Mouse (Mus musculus): ENCODE data around the gene Lhfpl3. TPM values are rescaled to one million over a fixed set of nuclear protein-coding genes. Genes with fewer than 3 reads are reported as not detected.

The Lhfpl3 gene
- polyA plus RNA-seq, 1 experiment from 2014 or later, result 0.11 TPM

- ATAC-seq (ENCODE audit: insufficient read depth) (no peak), DNase-seq (no peak)
- TF ChIP-seq CTCF (IDR thresholded peaks at IDR 0.05; ENCODE audit: low read depth), result no peak
- Histone ChIP-seq H3K36me3 (ENCODE audit: insufficient read depth) (no peaks in the 10 kb centered on the region), H3K27ac (ENCODE audit: low read depth) (no peak overlapping the region), H3K9ac (no peak overlapping the region), H3K9me3 (ENCODE audit: low read depth, low read length) (no peaks in the 10 kb centered on the region), H3K4me2 (no peak overlapping the region), H3K27me3 (ENCODE audit: insufficient read depth, low read length) (no peaks in the 10 kb centered on the region), H3K4me1 (ENCODE audit: insufficient read depth) (no peaks in the 10 kb centered on the region), H3K4me3 (ENCODE audit: low read depth, low read length) (no peak overlapping the region)
- 57% methylated on average over 3 of the region's 3 CpGs for WGBS
These were observed 527.5 kb downstream of the Lhfpl3 start for GRCm38 (mm10) chr5:23273309-23273708.

- H3K36me3 ChIP-seq (ENCODE audit: insufficient read depth), result no peaks in the 10 kb centered on the region
- no peak overlapping the region for H3K4me2 ChIP-seq
- no peak for DNase-seq
- H3K27ac ChIP-seq (ENCODE audit: low read depth), result no peak overlapping the region
- ATAC-seq (ENCODE audit: insufficient read depth), result no peak
- WGBS, result 85% methylated on average over 7 of the region's 7 CpGs
- H3K27me3 ChIP-seq (ENCODE audit: insufficient read depth, low read length), result no peaks in the 10 kb centered on the region
- no peak overlapping the region for H3K4me3 ChIP-seq (ENCODE audit: low read depth, low read length)
- TF ChIP-seq CTCF (IDR thresholded peaks at IDR 0.05; ENCODE audit: low read depth), result no peak
- H3K9ac ChIP-seq, result no peak overlapping the region
- H3K9me3 ChIP-seq (ENCODE audit: low read depth, low read length), result no peaks in the 10 kb centered on the region
- H3K4me1 ChIP-seq (ENCODE audit: insufficient read depth), result no peaks in the 10 kb centered on the region
These were observed 533.5 kb downstream of the Lhfpl3 start for GRCm38 (mm10) chr5:23279364-23279763.

GRCm38 (mm10) chr5:23284884-23285283, 539.0 kb downstream of the Lhfpl3 start:
- Histone ChIP-seq H3K4me2 (no peak overlapping the region), H3K4me3 (ENCODE audit: low read depth, low read length) (no peak overlapping the region), H3K9ac (no peak overlapping the region), H3K27ac (ENCODE audit: low read depth) (no peak overlapping the region), H3K4me1 (ENCODE audit: insufficient read depth) (no peaks in the 10 kb centered on the region), H3K9me3 (ENCODE audit: low read depth, low read length) (no peaks in the 10 kb centered on the region), H3K36me3 (ENCODE audit: insufficient read depth) (no peaks in the 10 kb centered on the region), H3K27me3 (ENCODE audit: insufficient read depth, low read length) (no peaks in the 10 kb centered on the region)
- peak; percentile 83 for DNase-seq
- peak; percentile 58 for TF ChIP-seq CTCF (IDR thresholded peaks at IDR 0.05; ENCODE audit: low read depth)
- ATAC-seq (ENCODE audit: insufficient read depth), result no peak
- WGBS, result 24% methylated on average over 3 of the region's 3 CpGs

GRCm38 (mm10) chr5:23289149-23289548, 543.3 kb downstream of the Lhfpl3 start:
- DNase-seq (no peak), ATAC-seq (ENCODE audit: insufficient read depth) (no peak)
- no peaks in the 10 kb centered on the region for H3K36me3 ChIP-seq (ENCODE audit: insufficient read depth)
- H3K4me1 ChIP-seq (ENCODE audit: insufficient read depth), result no peaks in the 10 kb centered on the region
- no peaks in the 10 kb centered on the region for H3K27me3 ChIP-seq (ENCODE audit: insufficient read depth, low read length)
- no peak overlapping the region for H3K4me3 ChIP-seq (ENCODE audit: low read depth, low read length)
- H3K4me2 ChIP-seq, result no peak overlapping the region
- no peak for TF ChIP-seq CTCF (IDR thresholded peaks at IDR 0.05; ENCODE audit: low read depth)
- no peaks in the 10 kb centered on the region for H3K9me3 ChIP-seq (ENCODE audit: low read depth, low read length)
- H3K27ac ChIP-seq (ENCODE audit: low read depth), result no peak overlapping the region
- H3K9ac ChIP-seq, result no peak overlapping the region

Small RNA genes lying within 50 kb of the gene (microRNA-seq; reads per million reads assigned to microRNA genes)
- gene Gm28022 (ENCODE audit: borderline number of aligned reads) (not detected), gene Gm44363 (ENCODE audit: borderline number of aligned reads) (not detected)

Other genes with a start within 250 kb of the Lhfpl3 start
- gene Orc5, start 195.6 kb upstream of the Lhfpl3 start, polyA plus RNA-seq (2014; fragmentation: Nextera tagmentation; extraction: Ambion mirVana), result 40.5 and 43.1 TPM in 2 replicates